Mouse (Mus musculus) G1E-ER4 (cell line): Measurements from ENCODE around the gene Olfr441. TPM values are rescaled to one million over a fixed set of nuclear protein-coding genes. Genes with fewer than 3 reads are reported as not detected.
"Not testable (repeated sequence)": the region's sequence is repeated elsewhere in the genome, so short reads cannot be mapped to it uniquely, and the experiment has no call there.

Source experiments
- GATA1 ChIP-seq: IDR thresholded peaks from one replicate; pipeline ENCODE4 v1.8.0; 2012; ENCODE audit warnings: low read length, inconsistent platforms
- polyA plus RNA-seq: library from polyadenylated mRNA; stranded (reverse); fragments of >175 nt; gene quantifications from 2 replicates; pipeline ENCODE4 v1.2.3, GENCODE M21; 2012

Gene Olfr441
- polyA plus RNA-seq, result not detected in 2 replicates

- TF ChIP-seq GATA1, result not testable (repeated sequence)
Measured at GRCm38 (mm10) chr6:43106069-43106468, at the start of gene Olfr441. Gene Olfr441, plus strand, starts transcription at chr6:43106369.

- TF ChIP-seq GATA1, result no peak
Measured at GRCm38 (mm10) chr6:43078750-43079149, 27.4 kb upstream of the Olfr441 start.

GRCm38 (mm10) chr6:43146267-43146666, 40.1 kb downstream of the Olfr441 start, which contains the start of gene Olfr237-ps1:
Gene Olfr237-ps1, plus strand, starts transcription at chr6:43146567.
- not testable (repeated sequence) for TF ChIP-seq GATA1

GRCm38 (mm10) chr6:43159502-43159901, 53.3 kb downstream of the Olfr441 start:
- no peak for TF ChIP-seq GATA1

GRCm38 (mm10) chr6:43162982-43163381, 56.8 kb downstream of the Olfr441 start, which contains the start of gene Olfr437:
Gene Olfr437, plus strand, starts transcription at chr6:43163282.
- TF ChIP-seq GATA1, result no peak

GRCm38 (mm10) chr6:43167246-43167645, 61.1 kb downstream of the Olfr441 start:
- TF ChIP-seq GATA1, result no peak

Other genes starting within 250 kb of the Olfr441 start
- gene Olfr448, start 215.9 kb upstream of the Olfr441 start, polyA plus RNA-seq, result not detected in 2 replicates
- not detected in 2 replicates for gene Olfr447, start 197.5 kb upstream of the Olfr441 start, polyA plus RNA-seq
- not detected in 2 replicates for gene Olfr446, start 185.0 kb upstream of the Olfr441 start, polyA plus RNA-seq
- gene Olfr444, start 157.3 kb upstream of the Olfr441 start, polyA plus RNA-seq, result not detected in 2 replicates
- not detected in 2 replicates for gene Olfr237-ps1, start 40.2 kb downstream of the Olfr441 start, polyA plus RNA-seq
- gene Olfr437, start 56.9 kb downstream of the Olfr441 start, polyA plus RNA-seq, result not detected in 2 replicates
- gene Olfr13, start 65.8 kb downstream of the Olfr441 start, polyA plus RNA-seq, result not detected in 2 replicates
- not detected in 2 replicates for gene Olfr435, start 90.8 kb downstream of the Olfr441 start, polyA plus RNA-seq
- gene Olfr434, start 106.7 kb downstream of the Olfr441 start, polyA plus RNA-seq, result not detected in 2 replicates
- not detected in 2 replicates for gene Olfr47, start 125.2 kb downstream of the Olfr441 start, polyA plus RNA-seq
- not detected in 2 replicates for gene Arhgef5, start 159.2 kb downstream of the Olfr441 start, polyA plus RNA-seq
- not detected in 2 replicates for gene Nobox, start 203.2 kb downstream of the Olfr441 start, polyA plus RNA-seq